Mouse (Mus musculus) lung, adult 2 months (tissue): ENCODE results near the gene Nmt2. TPM values are rescaled to one million over a fixed set of nuclear protein-coding genes. Genes with fewer than 3 reads are reported as not detected.

Experiments used
- DNase-seq: peaks from one replicate; pipeline ENCODE4 v3.0.0; 2022
- H3K4me1 ChIP-seq: fragments of 200-500 bp; 2 replicates; pipeline ENCODE4 v1.6.1; 2011; ENCODE audit warnings: low read length; ENCODE audit not compliant: control insufficient read depth, insufficient read depth
- H3K4me3 ChIP-seq: fragments of 200-500 bp; replicated peaks from 2 replicates; pipeline ENCODE3; 2011; ENCODE audit warnings: low read depth, mild to moderate bottlenecking, control low read depth, low read length; ENCODE audit errors: extremely low read depth
- CTCF ChIP-seq: fragments of 200-500 bp; IDR thresholded peaks from 2 replicates; pipeline ENCODE4 v1.5.1; 2011; ENCODE audit warnings: mild to moderate bottlenecking, low read length, control low read depth; ENCODE audit not compliant: insufficient read depth
- POLR2A ChIP-seq: fragments of 200-500 bp; IDR thresholded peaks from 2 replicates; pipeline ENCODE4 v1.6.1; 2011; ENCODE audit warnings: low read depth, mild to moderate bottlenecking, control low read depth, low read length, borderline replicate concordance; ENCODE audit errors: extremely low read depth
- WGBS: fragments of 180-500 bp; shearing (Covaris S2); methylation state at CpG from one replicate; pipeline ENCODE4 v1.1.7; 2018; 5-methylcytosine and 5-hydroxymethylcytosine counted together
- polyA plus RNA-seq: library from polyadenylated mRNA; depleted of rRNA; stranded (reverse); fragments of >200 nt; gene quantifications from 2 replicates; pipeline ENCODE4 v1.2.3, GENCODE M21; 2012; rRNA removed

The Nmt2 gene
- polyA plus RNA-seq, 1 experiment: 6.8 TPM

GRCm38 (mm10) chr2:3355793-3356192 lies 71.8 kb downstream of the Nmt2 start:
- H3K4me1 ChIP-seq: no peaks in the 10 kb centered on the region
- TF ChIP-seq CTCF (no peak), POLR2A (no peak)
- 84% methylated on average over 8 of the region's 8 CpGs for WGBS
- H3K4me3 ChIP-seq: no peak overlapping the region
- no peak for DNase-seq

- 66% methylated on average over 3 of the region's 3 CpGs for WGBS
- no peak for DNase-seq
- no peaks in the 10 kb centered on the region for H3K4me1 ChIP-seq
- no peak for TF ChIP-seq POLR2A
- no peak for TF ChIP-seq CTCF
- H3K4me3 ChIP-seq: no peak overlapping the region
Measured at GRCm38 (mm10) chr2:3356311-3356710, 72.3 kb downstream of the Nmt2 start.

- no peak for TF ChIP-seq CTCF
- no peak for TF ChIP-seq POLR2A
- Histone ChIP-seq H3K4me1 (no peaks in the 10 kb centered on the region), H3K4me3 (no peak overlapping the region)
- WGBS: 60% methylated on average over 3 of the region's 3 CpGs
- DNase-seq: no peak
Measured at GRCm38 (mm10) chr2:3357887-3358286, 73.9 kb downstream of the Nmt2 start.

GRCm38 (mm10) chr2:3361067-3361466 lies 77.1 kb downstream of the Nmt2 start:
- no peak for DNase-seq
- TF ChIP-seq POLR2A (no peak), CTCF (no peak)
- WGBS: 78% methylated on average over 3 of the region's 3 CpGs
- H3K4me3 ChIP-seq: no peak overlapping the region
- no peaks in the 10 kb centered on the region for H3K4me1 ChIP-seq

- no peak for DNase-seq
- 62% methylated on average over 4 of the region's 4 CpGs for WGBS
- no peak overlapping the region for H3K4me3 ChIP-seq
- TF ChIP-seq POLR2A (no peak), CTCF (no peak)
- H3K4me1 ChIP-seq: no peaks in the 10 kb centered on the region
Measured at GRCm38 (mm10) chr2:3365127-3365526, 81.1 kb downstream of the Nmt2 start.

Other genes starting within 250 kb of the Nmt2 start
- gene Fam171a1, start 170.0 kb upstream of the Nmt2 start, polyA plus RNA-seq: 35.7 and 38.3 TPM in 2 replicates
- gene Rpp38, start 48.4 kb downstream of the Nmt2 start, polyA plus RNA-seq: 1.1 and 2.2 TPM in 2 replicates
- not detected in 2 replicates for gene Acbd7, start 52.0 kb downstream of the Nmt2 start, polyA plus RNA-seq
- not detected in 2 replicates for gene Olah, start 113.0 kb downstream of the Nmt2 start, polyA plus RNA-seq
- 1.5 and 1.7 TPM in 2 replicates for gene Meig1, start 138.4 kb downstream of the Nmt2 start, polyA plus RNA-seq
- gene Dclre1c, start 139.9 kb downstream of the Nmt2 start, polyA plus RNA-seq: 2.4 and 3.5 TPM in 2 replicates
- 0.25 and 0.26 TPM in 2 replicates for gene Suv39h2, start 190.8 kb downstream of the Nmt2 start, polyA plus RNA-seq
- gene Gm45902, start 228.6 kb downstream of the Nmt2 start, polyA plus RNA-seq: 1.2 and 1.3 TPM in 2 replicates
- 19.1 and 25.5 TPM in 2 replicates for gene Hspa14, start 228.6 kb downstream of the Nmt2 start, polyA plus RNA-seq
- gene Cdnf, start 228.8 kb downstream of the Nmt2 start, polyA plus RNA-seq: 0.43 and 0.70 TPM in 2 replicates